Mouse (Mus musculus) erythroblast, embryonic 14.5 days (primary cell): ENCODE data around the gene Slc34a1.

Experiments used
- GATA1 ChIP-seq: IDR thresholded peaks from 2 replicates; pipeline ENCODE4 v1.6.1; 2012; ENCODE audit warnings: low read length, inconsistent platforms, mixed read lengths
- TAL1 ChIP-seq: IDR thresholded peaks from 3 replicates; pipeline ENCODE4 v1.6.1; 2012; ENCODE audit warnings: low read length, inconsistent platforms, mixed read lengths

GRCm38 (mm10) chr13:55450511-55450980, 52.6 kb downstream of the Slc34a1 start:
- TF ChIP-seq GATA1 (no peak), TAL1 (no peak)
